Mouse (Mus musculus) kidney, postnatal 10 days (tissue): ENCODE results near the gene Itk.

Experiments used
- DNase-seq: peaks from one replicate; pipeline ENCODE4 v3.0.0; 2021; ENCODE audit warnings: mixed read lengths

Gene Itk

GRCm38 (mm10) chr11:46392890-46393289, 3.6 kb upstream of the Itk start:
- no peak for DNase-seq

GRCm38 (mm10) chr11:46390621-46391020, 1.3 kb upstream of the Itk start:
- no peak for DNase-seq

GRCm38 (mm10) chr11:46388438-46388837, 877 bp downstream of the Itk start:
- no peak for DNase-seq

DNA sequence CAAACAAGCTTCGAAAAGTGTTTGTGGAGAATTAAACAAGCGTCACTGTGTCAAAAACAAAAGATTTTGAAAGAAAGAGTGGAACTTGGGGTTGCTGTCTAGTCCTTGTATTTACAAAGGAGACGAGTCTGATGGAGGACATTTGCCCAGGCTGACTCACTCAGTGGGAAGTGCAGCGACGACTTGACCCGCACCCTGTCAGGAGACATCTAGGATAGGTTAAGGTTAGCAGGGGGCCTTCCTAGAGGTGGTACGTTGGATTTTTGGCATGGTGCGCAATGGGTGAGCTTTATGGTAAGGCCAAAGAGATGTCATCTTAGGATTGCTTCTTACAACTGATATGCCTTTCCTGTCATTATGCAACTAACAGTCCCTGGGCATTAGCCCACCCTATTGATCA, 2.3 kb downstream of the Itk start:
- no peak for DNase-seq

DNA sequence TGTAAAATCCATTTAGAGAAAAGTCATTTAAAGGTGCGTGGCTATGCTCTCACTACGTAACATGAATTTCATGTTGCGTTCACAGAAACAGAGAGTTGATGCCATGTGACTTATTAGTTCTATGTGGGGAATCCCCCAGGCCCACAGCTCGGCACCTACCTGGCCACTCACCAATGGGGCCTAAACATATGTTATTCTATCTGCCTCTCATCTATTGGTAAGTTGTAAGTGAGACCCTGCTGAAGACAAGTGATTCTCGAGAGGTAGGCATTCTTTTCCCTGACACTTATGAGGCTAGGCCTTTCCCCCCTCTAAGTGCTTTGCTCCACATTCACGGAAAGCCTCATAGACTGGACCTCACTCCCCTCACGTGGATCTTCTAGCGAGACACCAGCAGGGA, 2.8 kb downstream of the Itk start:
- DNase-seq: no peak

DNA sequence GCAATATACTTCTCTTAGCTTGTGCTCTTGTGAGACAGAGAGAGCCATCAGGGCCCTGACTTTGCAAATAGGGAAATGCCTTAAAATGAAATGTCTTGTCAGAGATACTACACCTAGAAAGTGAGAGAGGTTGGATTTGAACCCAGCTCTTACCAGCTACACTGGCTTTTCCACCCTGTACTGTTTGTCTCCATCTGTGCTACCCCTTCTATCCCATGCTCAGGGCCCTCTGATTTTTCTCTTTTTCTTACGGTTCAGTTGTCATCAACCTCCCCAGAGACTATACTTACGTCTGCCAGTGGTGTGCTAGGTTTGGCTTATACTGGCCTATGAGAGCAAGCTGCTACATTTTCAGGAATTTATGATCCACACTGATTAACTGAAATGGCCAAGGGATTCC, 4.4 kb downstream of the Itk start:
- DNase-seq: no peak

DNA sequence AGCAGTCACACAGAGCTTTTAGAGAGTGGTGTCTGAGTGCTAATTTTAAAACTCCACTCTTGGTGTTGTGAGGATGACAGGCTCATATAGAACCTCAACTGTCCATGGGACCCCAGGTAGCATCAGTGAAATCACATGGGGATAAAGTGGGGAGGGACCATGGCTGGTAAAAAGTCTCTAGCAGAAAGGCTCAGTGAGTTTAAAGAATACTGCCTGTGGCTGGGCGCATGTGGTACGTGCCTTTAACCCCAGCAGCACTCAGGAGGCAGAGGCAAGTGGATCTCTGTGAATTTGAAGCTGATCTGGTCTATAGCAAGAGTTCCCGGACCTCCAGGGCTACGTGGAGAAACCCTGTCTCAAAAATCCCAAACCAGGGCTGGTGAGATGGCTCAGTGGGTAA, 6.8 kb downstream of the Itk start:
- DNase-seq: no peak

DNA sequence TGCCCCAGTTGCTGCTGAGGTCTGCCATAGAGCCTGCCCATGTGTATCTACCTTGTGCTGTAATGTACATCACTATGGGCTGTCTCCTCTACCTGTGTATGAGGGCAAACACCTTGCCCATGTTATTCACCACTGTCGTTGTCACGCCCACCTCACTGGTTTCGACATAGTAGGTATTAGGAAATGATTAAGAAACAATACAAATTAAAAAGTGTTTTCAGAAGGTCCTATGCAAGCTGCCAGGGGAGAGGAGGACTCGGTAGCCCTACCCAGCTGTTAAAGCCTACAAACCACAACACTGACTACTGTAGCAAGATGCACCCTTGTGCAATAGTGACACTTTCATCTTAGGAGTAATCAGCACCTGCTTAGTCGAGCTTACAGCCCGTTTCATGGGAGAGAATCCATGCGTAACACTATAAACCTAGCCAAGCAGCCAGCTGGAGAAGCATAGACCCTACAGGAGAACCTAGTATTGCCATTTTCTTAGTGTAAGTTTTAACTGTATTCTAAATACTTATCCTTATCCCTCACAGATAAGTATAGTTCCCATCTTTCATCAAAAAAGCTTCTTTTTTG, 9.1 kb downstream of the Itk start:
- no peak for DNase-seq

DNA sequence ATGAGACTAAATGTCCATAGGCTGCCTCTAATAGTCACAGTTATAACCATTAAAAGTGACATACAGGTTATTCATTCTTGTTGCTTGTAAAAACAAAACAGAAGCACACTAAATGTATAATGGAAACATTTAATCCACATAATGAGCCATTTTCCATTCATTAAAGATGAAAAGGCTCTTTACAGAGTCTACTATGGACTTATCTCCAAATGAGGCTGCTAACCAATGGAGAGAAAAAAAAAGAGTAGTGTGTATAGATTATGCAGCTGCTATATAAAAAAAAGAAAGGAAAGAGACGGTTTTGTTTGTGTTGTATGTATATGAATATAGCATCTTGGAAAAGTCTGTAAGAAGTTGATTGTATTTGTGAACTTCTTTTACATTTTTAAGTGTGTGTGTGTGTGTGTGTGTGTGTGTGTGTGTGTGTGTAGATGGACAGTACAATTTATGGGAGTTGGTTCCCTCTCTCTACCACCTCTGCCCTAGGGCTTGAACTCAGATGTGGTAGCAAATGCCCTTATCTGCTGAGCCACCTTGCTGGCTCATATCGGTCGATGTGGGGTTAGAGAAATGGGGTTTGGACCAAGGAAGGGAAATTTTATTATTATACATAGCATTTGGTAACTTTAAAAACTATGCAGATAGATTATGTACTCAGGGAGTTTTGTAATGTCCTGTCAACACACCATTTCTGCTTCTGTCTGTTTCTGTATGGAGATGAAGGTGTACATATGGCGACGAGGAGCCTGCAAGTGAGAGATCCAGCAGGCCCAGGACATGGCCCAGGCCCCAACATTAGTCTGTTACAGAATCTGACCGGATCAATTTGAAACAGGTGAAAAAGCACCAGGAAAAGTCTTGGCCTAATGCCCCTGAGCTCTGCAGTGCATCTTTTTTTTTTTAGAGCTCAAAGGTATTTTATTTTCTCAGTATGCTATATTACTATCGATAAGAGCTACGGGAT, 11.2 kb downstream of the Itk start:
- no peak for DNase-seq

DNA sequence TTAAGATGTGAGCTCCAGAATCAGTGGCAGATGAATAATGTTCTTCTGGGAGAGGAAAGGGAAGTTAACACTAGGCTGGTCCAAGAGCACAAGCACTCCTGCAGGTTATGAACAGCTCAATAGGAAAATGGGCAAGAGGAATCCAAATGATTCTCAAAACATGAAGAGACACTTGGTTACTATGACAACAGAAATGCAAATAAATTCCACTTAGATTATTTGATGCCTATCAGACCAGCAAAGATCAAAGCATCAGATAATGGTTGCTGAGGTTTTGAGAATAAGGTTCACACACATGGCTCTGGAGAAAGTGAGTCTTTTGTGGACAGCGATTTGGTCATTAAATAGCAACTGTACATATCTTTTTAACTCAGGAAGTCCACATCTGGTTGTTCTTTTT, 12.0 kb downstream of the Itk start:
- DNase-seq: no peak

DNA sequence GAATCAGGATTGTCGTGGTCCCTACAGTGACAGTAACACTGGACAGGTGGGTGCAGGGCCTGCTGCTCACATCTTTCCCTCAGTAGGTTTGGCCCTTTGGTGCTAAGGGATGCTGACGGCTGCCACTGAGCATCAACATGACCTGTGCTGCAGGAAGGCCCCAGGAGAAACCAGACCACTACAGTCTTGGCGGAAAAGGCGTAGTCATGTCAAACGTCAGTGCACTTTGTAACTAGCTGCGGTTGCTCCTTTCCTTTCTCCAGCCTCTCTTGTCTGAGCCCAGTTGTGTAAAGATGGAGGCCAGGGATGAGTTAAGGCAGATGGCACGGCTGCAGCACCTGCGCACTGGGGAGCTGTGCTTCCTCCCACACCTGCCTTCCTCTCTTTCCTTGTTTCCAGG, 14.3 kb downstream of the Itk start:
- DNase-seq: no peak

DNA sequence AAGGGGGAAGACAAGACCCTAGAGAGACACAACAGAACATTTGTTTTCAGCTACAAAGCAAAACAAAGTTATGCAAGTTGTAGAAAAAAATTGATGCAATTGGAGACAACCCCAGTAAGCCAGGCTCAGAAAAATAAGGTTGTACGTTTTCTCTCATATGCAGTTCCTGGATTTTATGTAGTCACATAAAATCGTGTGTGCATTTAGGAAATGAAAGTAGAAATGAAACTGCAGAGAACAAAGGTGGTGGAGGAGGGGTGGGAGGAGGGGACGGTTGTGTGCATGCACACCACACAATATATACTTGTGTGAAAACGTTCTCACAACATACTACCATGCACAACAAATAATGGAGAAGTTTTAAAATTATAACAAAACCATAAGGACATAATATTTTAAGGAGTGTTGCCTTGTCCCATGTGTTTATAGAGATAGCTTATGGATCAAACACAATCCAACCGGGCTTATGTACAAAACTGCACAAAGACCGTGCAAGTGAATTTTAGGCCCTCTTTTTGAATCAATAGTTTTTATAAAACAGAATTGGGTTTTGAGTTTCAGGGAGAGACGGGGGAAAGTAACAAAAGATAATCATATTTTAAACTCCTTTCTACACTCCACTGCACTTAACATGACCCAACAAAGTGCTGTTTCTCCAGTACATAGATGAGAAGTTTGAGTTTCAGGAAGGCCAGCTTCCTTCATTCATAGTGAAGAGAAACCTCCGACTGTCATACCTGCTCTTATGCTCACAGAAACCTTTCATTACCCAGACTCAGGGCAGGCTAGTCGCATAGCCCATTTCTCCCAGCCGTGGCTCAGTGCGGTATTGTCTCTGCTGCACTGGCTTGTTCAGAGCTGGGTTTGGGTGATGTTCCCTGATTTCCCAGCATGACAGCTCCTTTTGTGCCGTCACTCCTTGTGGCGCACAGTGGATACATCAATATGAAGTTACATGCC, 16.0 kb downstream of the Itk start:
- no peak for DNase-seq

DNA sequence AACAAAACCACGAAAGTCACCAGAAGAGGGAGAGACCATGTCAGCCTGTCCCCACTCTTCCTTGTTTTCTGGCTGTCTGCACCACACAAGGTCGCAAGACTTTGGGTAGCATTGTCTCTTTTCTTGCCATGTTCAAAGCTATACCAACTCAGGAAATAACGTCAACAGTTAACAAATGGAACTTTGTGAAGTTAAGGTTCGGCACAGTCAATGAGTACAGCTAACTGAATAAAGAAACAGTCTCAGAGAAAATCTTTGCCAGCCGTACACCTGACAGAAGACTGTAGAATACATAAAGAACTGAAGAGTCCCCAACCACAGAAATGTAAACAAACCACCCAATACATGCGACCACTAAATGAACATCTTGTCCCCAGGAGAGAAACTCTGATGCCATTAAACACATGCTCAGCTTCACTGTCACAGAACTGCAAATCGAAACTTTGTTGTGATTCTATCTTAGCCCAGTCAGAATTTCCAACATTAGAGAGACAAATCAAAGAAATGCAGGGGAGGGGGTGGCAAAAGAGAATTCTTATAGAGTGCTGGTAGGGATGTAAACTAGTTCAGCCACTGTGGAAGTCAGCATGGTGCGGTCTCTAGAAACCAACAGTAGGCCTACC, 16.9 kb downstream of the Itk start:
- DNase-seq: no peak

DNA sequence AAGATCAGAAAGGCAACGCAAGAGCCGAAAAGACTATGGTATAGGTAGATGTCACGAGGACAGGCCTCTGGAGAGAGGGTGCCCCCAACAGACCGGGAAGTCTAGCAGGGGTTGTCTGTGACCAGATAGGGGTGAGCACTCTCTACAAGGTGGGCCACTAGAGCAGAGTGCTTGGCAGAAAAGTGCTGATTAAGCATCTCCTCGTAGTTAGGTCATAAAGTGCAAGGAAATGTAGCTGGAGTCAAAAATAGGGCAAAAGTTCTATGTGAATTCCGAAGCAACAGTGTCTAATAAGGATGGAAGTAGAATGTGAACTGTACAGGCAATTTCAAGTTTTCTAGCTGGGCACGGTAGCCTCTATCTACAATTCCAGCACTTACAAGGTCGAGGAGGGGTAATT, 18.1 kb downstream of the Itk start:
- no peak for DNase-seq

DNA sequence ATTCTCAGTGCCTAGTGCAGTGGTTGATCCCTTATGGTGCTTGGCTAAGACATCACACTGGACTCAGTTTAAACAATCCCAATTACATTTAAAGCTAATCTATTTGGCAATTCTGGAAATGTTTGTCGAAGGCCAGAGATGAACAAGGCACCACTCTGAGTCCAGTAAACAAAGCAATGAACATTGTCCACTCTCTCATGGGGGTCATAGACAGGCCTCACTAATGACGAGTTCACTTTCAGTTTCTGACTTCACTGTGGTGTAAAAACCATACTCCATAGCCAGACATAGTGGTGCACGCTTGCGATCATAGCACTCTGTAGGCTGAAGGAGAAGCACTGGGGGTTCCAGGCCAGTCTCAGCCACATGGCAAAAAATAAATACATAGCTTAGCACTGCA, 18.9 kb downstream of the Itk start:
- no peak for DNase-seq

DNA sequence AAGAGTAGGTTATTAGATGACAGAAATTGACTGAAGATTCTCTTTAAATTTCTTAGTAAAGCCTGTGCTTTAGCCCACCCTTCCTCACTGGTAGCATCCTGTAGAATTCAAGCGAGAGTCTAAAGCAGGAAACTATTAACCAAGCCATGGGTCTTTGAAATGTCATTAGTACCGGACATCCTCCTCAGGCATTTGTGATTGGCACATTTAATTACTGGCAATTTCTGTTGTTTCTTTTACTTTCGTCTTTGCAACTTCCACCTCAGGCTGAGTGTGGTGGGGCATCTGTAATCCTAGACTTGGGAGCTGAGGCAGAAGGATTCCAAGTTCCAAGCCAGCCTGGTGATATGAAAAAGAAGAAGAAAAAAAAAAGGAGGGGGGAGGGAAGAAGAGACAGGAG, 23.0 kb downstream of the Itk start:
- no peak for DNase-seq

GRCm38 (mm10) chr11:46365744-46366143, 23.6 kb downstream of the Itk start:
- DNase-seq: no peak

GRCm38 (mm10) chr11:46363864-46364263, 25.5 kb downstream of the Itk start:
- no peak for DNase-seq

GRCm38 (mm10) chr11:46362061-46363022, 27.0 kb downstream of the Itk start:
- DNase-seq: no peak

- DNase-seq: no peak
Measured at GRCm38 (mm10) chr11:46360991-46361665, 28.2 kb downstream of the Itk start.

DNA sequence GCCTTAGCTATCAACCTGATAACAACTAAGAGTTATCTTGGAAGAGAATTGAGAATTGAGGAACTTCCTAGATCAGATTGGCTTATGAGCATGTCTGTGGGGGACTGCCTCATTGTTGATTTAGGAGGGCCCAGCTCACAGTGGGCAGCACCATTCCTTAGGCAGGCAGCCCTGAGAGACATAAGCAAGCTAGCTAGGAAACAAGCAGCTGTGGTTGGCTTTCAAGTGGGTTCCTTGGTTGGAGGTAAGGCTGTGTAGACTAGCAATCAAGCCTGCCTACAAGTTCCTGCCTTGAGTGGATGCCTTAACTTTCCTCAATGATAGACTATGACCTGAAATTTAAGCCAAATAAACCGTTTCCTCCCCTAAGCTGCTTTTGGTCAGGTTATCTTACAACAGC, 30.9 kb downstream of the Itk start:
- no peak for DNase-seq
